Mouse (Mus musculus): ENCODE results near the gene Ppp1cc.

- TF ChIP-seq GATA1 (IDR thresholded peaks at IDR 0.05; ENCODE audit: borderline replicate concordance, low read length): no peak
- TF ChIP-seq FLI1 (IDR thresholded peaks at IDR 0.05; ENCODE audit: low read length): no peak
Observed at GRCm38 (mm10) chr5:122184283-122184806, 26.3 kb downstream of the Ppp1cc start.

Data from megakaryocyte, embryonic 14.5 days (primary cell).